ENCODE assay signal across 28 mouse cellular contexts in the genomic region with DNA sequence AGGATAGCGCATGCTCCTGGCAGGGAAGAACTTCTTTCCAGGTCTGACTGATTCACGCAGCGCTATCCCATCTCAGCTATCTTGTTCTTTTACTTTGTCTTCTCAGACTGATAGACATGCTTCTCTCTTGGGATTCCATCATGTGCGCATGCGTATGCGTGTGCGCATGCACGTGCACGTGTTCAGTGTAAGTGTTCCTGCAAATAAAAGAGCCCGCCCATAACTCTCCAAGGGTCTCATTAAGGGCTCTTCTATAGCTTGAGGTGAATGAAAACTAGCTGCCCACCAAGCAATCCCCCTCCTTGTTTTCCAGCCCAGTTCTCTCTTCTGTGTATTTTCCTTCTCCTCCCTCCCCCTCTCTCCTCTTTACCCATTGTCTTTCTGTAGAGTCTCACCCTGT.
DNase-seq lines count a peak whose midpoint lies in the region; ATAC-seq lines count a peak whose summit lies in the region.
"Had no signal": no experiment of that assay in that cellular context is flagged by ENCODE, and none has a peak within 500 bp of the region (broad histone marks: within the 10 kb centered on the region; RNA-seq: fewer than 3 reads in every experiment).

No protein-coding gene starts in this region.

- H3K36me3 ChIP-seq in forebrain, embryonic 10.5 days (replicated peaks), result no peaks in the 10 kb centered on the region
- no peaks in the 10 kb centered on the region for H3K36me3 ChIP-seq in forebrain, embryonic 15.5 days
- no peaks in the 10 kb centered on the region for H3K36me3 ChIP-seq in midbrain, embryonic 13.5 days
- no peaks in the 10 kb centered on the region for H3K36me3 ChIP-seq in midbrain, embryonic 10.5 days
- no peaks in the 10 kb centered on the region for H3K36me3 ChIP-seq in midbrain, embryonic 15.5 days (replicated peaks)
- H3K36me3 ChIP-seq: embryonic facial prominence, embryonic 10.5 days; embryonic facial prominence, embryonic 13.5 days; G1E; heart, embryonic 10.5 days; heart, embryonic 13.5 days; intestine, embryonic 15.5 days had no signal

- H3K4me3 ChIP-seq in forebrain, embryonic 10.5 days, result no peak overlapping the region
- H3K4me3 ChIP-seq in forebrain, embryonic 15.5 days, result no peak overlapping the region
- H3K4me3 ChIP-seq in midbrain, embryonic 13.5 days (replicated peaks), result no peak overlapping the region
- no peak overlapping the region for H3K4me3 ChIP-seq in midbrain, embryonic 10.5 days
- no peak overlapping the region for H3K4me3 ChIP-seq in midbrain, embryonic 15.5 days
- H3K4me3 ChIP-seq: embryonic facial prominence, embryonic 10.5 days; embryonic facial prominence, embryonic 13.5 days; erythroblast, embryonic 14.5 days; forebrain, embryonic 13.5 days; heart, adult 2 months; heart, embryonic 10.5 days; heart, embryonic 13.5 days; intestine, embryonic 15.5 days had no signal

- no peaks in the 10 kb centered on the region for H3K27me3 ChIP-seq in forebrain, embryonic 10.5 days (ENCODE audit: poor library complexity, severe bottlenecking)
- H3K27me3 ChIP-seq in forebrain, embryonic 15.5 days, result no peaks in the 10 kb centered on the region
- no peaks in the 10 kb centered on the region for H3K27me3 ChIP-seq in midbrain, embryonic 13.5 days
- no peaks in the 10 kb centered on the region for H3K27me3 ChIP-seq in midbrain, embryonic 10.5 days (ENCODE audit: low read depth, poor library complexity, severe bottlenecking)
- no peaks in the 10 kb centered on the region for H3K27me3 ChIP-seq in midbrain, embryonic 15.5 days (replicated peaks)
- H3K27me3 ChIP-seq: CH12.LX; embryonic facial prominence, embryonic 13.5 days; forebrain, embryonic 13.5 days; heart, embryonic 13.5 days; intestine, embryonic 15.5 days; Patski had no signal

- no peak overlapping the region for H3K9ac ChIP-seq in forebrain, embryonic 15.5 days (replicated peaks)
- no peak overlapping the region for H3K9ac ChIP-seq in midbrain, embryonic 13.5 days (replicated peaks)
- no peak overlapping the region for H3K9ac ChIP-seq in midbrain, embryonic 15.5 days
- H3K9ac ChIP-seq: embryonic facial prominence, embryonic 13.5 days; forebrain, embryonic 13.5 days; forebrain, postnatal 0 days; heart, embryonic 13.5 days; intestine, embryonic 15.5 days had no signal

- no peak for ATAC-seq in forebrain, embryonic 15.5 days (replicated peaks)
- ATAC-seq in midbrain, embryonic 13.5 days, result peak; percentile 84
- ATAC-seq in midbrain, embryonic 15.5 days (replicated peaks), result peak; percentile 65
- ATAC-seq: forebrain, embryonic 13.5 days; forebrain, postnatal 0 days; hindbrain, embryonic 16.5 days; intestine, embryonic 15.5 days; Patski had no signal

- H3K9me3 ChIP-seq in forebrain, embryonic 10.5 days, result no peaks in the 10 kb centered on the region
- no peaks in the 10 kb centered on the region for H3K9me3 ChIP-seq in forebrain, embryonic 15.5 days
- H3K9me3 ChIP-seq in midbrain, embryonic 13.5 days, result no peaks in the 10 kb centered on the region
- no peaks in the 10 kb centered on the region for H3K9me3 ChIP-seq in midbrain, embryonic 10.5 days (replicated peaks)
- no peaks in the 10 kb centered on the region for H3K9me3 ChIP-seq in midbrain, embryonic 15.5 days
- H3K9me3 ChIP-seq: embryonic facial prominence, embryonic 10.5 days; embryonic facial prominence, embryonic 13.5 days; forebrain, embryonic 13.5 days; heart, embryonic 10.5 days; heart, embryonic 13.5 days; intestine, embryonic 15.5 days had no signal

- H3K27ac ChIP-seq in forebrain, embryonic 10.5 days, result 0 out of 2 replicates have a peak overlapping the region, but pooled peaks have one; percentile 8
- H3K27ac ChIP-seq in forebrain, embryonic 15.5 days (replicated peaks), result no peak overlapping the region
- peak overlapping the region; percentile 57 for H3K27ac ChIP-seq in midbrain, embryonic 13.5 days
- no peak overlapping the region for H3K27ac ChIP-seq in midbrain, embryonic 10.5 days (replicated peaks)
- peak overlapping the region; percentile 4; the same call in 1 of the 2 replicates for H3K27ac ChIP-seq in midbrain, embryonic 15.5 days
- H3K27ac ChIP-seq: embryonic facial prominence, embryonic 10.5 days; embryonic facial prominence, embryonic 13.5 days; forebrain, embryonic 13.5 days; heart, adult 2 months; heart, embryonic 10.5 days; heart, embryonic 13.5 days; intestine, embryonic 15.5 days had no signal

- H3K4me1 ChIP-seq in forebrain, embryonic 10.5 days, result peaks cover 22% of the 10 kb centered on the region
- H3K4me1 ChIP-seq in forebrain, embryonic 15.5 days, result peaks cover 9% of the 10 kb centered on the region
- H3K4me1 ChIP-seq in midbrain, embryonic 13.5 days (replicated peaks), result peaks cover 18% of the 10 kb centered on the region
- H3K4me1 ChIP-seq in midbrain, embryonic 10.5 days, result peaks cover 28% of the 10 kb centered on the region
- peaks cover 13% of the 10 kb centered on the region for H3K4me1 ChIP-seq in midbrain, embryonic 15.5 days
- H3K4me1 ChIP-seq: embryonic facial prominence, embryonic 13.5 days; heart, embryonic 13.5 days; intestine, embryonic 15.5 days had no signal

- DNase-seq in forebrain, embryonic 10.5 days (ENCODE audit: extremely low spot score, low spot score), result no peak
- DNase-seq in midbrain, embryonic 10.5 days (ENCODE audit: low spot score), result no peak
- DNase-seq in adrenal gland, postnatal 25 days, result no peak
- DNase-seq: adrenal gland, postnatal 10 days; cerebellum, adult 11-12 months; cerebellum, adult 8-10 months; cerebellum, postnatal 10 days; cerebellum, postnatal 36 days; embryo, embryonic 11 days; forebrain, postnatal 0 days; gastrocnemius, postnatal 36 days; heart, adult 2 months; heart, postnatal 14 days; heart, postnatal 4 days had no signal

- 90% methylated on average over 10 of the region's 10 CpGs for WGBS in forebrain, embryonic 10.5 days
- 85% methylated on average over 10 of the region's 10 CpGs for WGBS in forebrain, embryonic 15.5 days
- WGBS in midbrain, embryonic 13.5 days, result 78% methylated on average over 10 of the region's 10 CpGs
- 95% methylated on average over 10 of the region's 10 CpGs for WGBS in midbrain, embryonic 10.5 days
- WGBS in midbrain, embryonic 15.5 days, result 68% methylated on average over 10 of the region's 10 CpGs

- no peak overlapping the region for H3K4me2 ChIP-seq in forebrain, embryonic 15.5 days (replicated peaks)
- no peak overlapping the region for H3K4me2 ChIP-seq in midbrain, embryonic 13.5 days (replicated peaks)
- no peak overlapping the region for H3K4me2 ChIP-seq in midbrain, embryonic 15.5 days
- H3K4me2 ChIP-seq: embryonic facial prominence, embryonic 13.5 days; forebrain, embryonic 13.5 days; heart, embryonic 13.5 days; intestine, embryonic 15.5 days had no signal

Comparison
In these comparisons a context has a peak if more than half of its experiments do, and no peak if none do; other contexts are left out.
1. H3K27ac ChIP-seq: peak in forebrain, embryonic 10.5 days (single experiment), midbrain, embryonic 13.5 days (single experiment) and midbrain, embryonic 15.5 days (single experiment); none in forebrain, embryonic 15.5 days (single experiment) and midbrain, embryonic 10.5 days (single experiment).